10 mouse cellular contexts compared by ENCODE assay signal in the genomic region with DNA sequence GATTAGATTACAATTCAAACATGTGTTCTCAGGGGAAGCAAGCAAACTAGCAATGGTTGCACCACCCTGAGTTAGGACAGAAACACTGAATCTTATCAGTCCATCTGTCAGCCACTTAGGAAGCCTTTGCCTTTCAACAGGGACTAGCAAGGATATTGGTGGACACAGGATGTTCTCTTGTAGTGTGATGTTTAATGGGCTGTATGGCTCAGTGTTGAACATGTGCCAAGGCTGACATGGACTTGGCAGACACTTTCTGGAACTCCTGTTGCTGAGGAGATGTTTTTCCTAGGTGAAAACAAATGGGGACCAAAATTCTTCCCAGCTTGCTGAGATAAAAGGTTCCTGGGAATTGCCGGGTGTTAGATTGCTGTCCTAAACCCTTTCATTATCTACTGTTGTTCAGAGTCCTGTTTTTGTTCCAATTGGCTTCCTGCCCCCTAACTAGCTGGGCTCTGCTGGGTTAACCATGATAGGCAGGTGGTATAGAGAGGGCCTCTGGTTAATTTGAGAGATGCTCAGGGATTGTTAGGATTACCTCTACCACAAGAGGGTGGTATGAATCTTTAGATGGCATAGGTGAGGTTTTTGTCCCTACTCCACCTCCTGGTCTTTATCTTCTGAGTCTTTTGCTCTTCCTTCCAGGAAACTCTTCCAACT.
DNase-seq lines count a peak whose midpoint lies in the region; ATAC-seq and TF ChIP-seq lines count a peak whose summit lies in the region.
"Had no signal": no experiment of that assay in that cellular context is flagged by ENCODE, and none has a peak within 500 bp of the region (broad histone marks: within the 10 kb centered on the region; RNA-seq: fewer than 3 reads in every experiment).

No protein-coding gene starts in this region.

- H3K36me3 ChIP-seq in heart, embryonic 12.5 days: no peaks in the 10 kb centered on the region
- H3K36me3 ChIP-seq: embryonic facial prominence, embryonic 15.5 days had no signal

- intact Hi-C loops in gastrocnemius, adult 2 months (cut with DNase I): no loop called here

- H3K4me3 ChIP-seq in heart, embryonic 12.5 days: no peak overlapping the region
- no peak overlapping the region for H3K4me3 ChIP-seq in gastrocnemius, adult 2 months
- H3K4me3 ChIP-seq: embryonic facial prominence, embryonic 15.5 days had no signal

- no peaks in the 10 kb centered on the region for H3K4me1 ChIP-seq in heart, embryonic 12.5 days (replicated peaks)
- H3K4me1 ChIP-seq: embryonic facial prominence, embryonic 15.5 days had no signal

- 0 out of 2 replicates have a peak, but pooled peaks have one; percentile 29 for ATAC-seq in heart, embryonic 12.5 days (ENCODE audit: insufficient number of reproducible peaks, low FRiP score)
- no peak for ATAC-seq in activated CD4-positive, CD25-positive, alpha-beta regulatory T cell, adult 4 months

- H3K4me2 ChIP-seq in heart, embryonic 12.5 days: no peak overlapping the region
- H3K4me2 ChIP-seq: embryonic facial prominence, embryonic 15.5 days had no signal

- 11% methylated on average over 1 of the region's 1 CpGs for WGBS in heart, embryonic 12.5 days

- H3K27ac ChIP-seq in heart, embryonic 12.5 days (ENCODE audit: poor library complexity, severe bottlenecking): no peak overlapping the region
- H3K27ac ChIP-seq in gastrocnemius, adult 2 months: no peak overlapping the region
- H3K27ac ChIP-seq: embryonic facial prominence, embryonic 15.5 days had no signal

- no peak for DNase-seq in heart, adult 18-20 months
- DNase-seq in 3T3-L1 (ENCODE audit: low read depth, low spot score): peak; percentile 78
- DNase-seq in R1 (ENCODE audit: low read depth, low spot score): peak; percentile 14
- peak; percentile 4 to 7 for DNase-seq in frontal cortex, postnatal 10 days (ENCODE audit: low spot score in 2 of 2)
- no peak for DNase-seq in gastrocnemius, adult 2 months
- no peak for DNase-seq in natural killer cell, adult 2 months (ENCODE audit: low spot score in 2 of 2)
- DNase-seq: thymus, postnatal 25 days had no signal

- no peaks in the 10 kb centered on the region for H3K27me3 ChIP-seq in heart, embryonic 12.5 days (replicated peaks)
- H3K27me3 ChIP-seq: embryonic facial prominence, embryonic 15.5 days had no signal

- no peak for TF ChIP-seq CTCF in gastrocnemius, adult 2 months (IDR thresholded peaks at IDR 0.05)

- H3K9ac ChIP-seq in heart, embryonic 12.5 days: no peak overlapping the region
- H3K9ac ChIP-seq: embryonic facial prominence, embryonic 15.5 days had no signal

- H3K9me3 ChIP-seq in heart, embryonic 12.5 days (replicated peaks): no peaks in the 10 kb centered on the region
- H3K9me3 ChIP-seq: embryonic facial prominence, embryonic 15.5 days had no signal

Comparison
In these comparisons a context has a peak if more than half of its experiments do, and no peak if none do; other contexts are left out.
1. DNase-seq: peak in 3T3-L1 (single experiment), R1 (single experiment) and frontal cortex, postnatal 10 days (2 of 2); none in heart, adult 18-20 months (0 of 2), gastrocnemius, adult 2 months (single experiment) and natural killer cell, adult 2 months (0 of 2).